Mouse (Mus musculus) left cerebral cortex, adult 11 months (tissue): ENCODE results near the gene Frmd4a.
A peak's percentile ranks its signal among the peaks of the same experiment; 100 is the strongest.
"Not testable (repeated sequence)": the region's sequence is repeated elsewhere in the genome, so short reads cannot be mapped to it uniquely, and the experiment has no call there.

ENCODE experiments used
- DNase-seq: peaks from one replicate; pipeline ENCODE4 v3.0.0; 2022; ENCODE audit warnings: low spot score

Gene Frmd4a

GRCm38 (mm10) chr2:4619126-4619525, 601.6 kb downstream of the Frmd4a start:
- not testable (repeated sequence) for DNase-seq

GRCm38 (mm10) chr2:4619893-4620593, 602.5 kb downstream of the Frmd4a start:
- DNase-seq = no peak

GRCm38 (mm10) chr2:4620640-4621401, 603.3 kb downstream of the Frmd4a start:
- no peak for DNase-seq

- DNase-seq = no peak
Measured at GRCm38 (mm10) chr2:4621471-4621985, 604.0 kb downstream of the Frmd4a start.

- DNase-seq = no peak
Measured at GRCm38 (mm10) chr2:4626911-4627310, 609.4 kb downstream of the Frmd4a start.

- no peak for DNase-seq
Measured at GRCm38 (mm10) chr2:4628920-4629319, 611.4 kb downstream of the Frmd4a start.

- DNase-seq = no peak
Measured at GRCm38 (mm10) chr2:4629470-4629869, 612.0 kb downstream of the Frmd4a start.

GRCm38 (mm10) chr2:4630197-4630835, 612.8 kb downstream of the Frmd4a start:
- DNase-seq = no peak

- no peak for DNase-seq
Measured at GRCm38 (mm10) chr2:4635804-4636203, 618.3 kb downstream of the Frmd4a start.

- no peak for DNase-seq
Measured at GRCm38 (mm10) chr2:4636656-4637055, 619.1 kb downstream of the Frmd4a start.

GRCm38 (mm10) chr2:4638189-4638588, 620.7 kb downstream of the Frmd4a start:
- DNase-seq = no peak

GRCm38 (mm10) chr2:4645066-4645465, 627.5 kb downstream of the Frmd4a start:
- DNase-seq = no peak

- DNase-seq = no peak
Measured at GRCm38 (mm10) chr2:4648094-4648493, 630.6 kb downstream of the Frmd4a start.

GRCm38 (mm10) chr2:4649646-4650045, 632.1 kb downstream of the Frmd4a start:
- no peak for DNase-seq

- peak; percentile 70 for DNase-seq
Measured at GRCm38 (mm10) chr2:4651500-4652285, 634.2 kb downstream of the Frmd4a start, which contains the start of gene Prpf18. Gene Prpf18, minus strand, starts transcription at chr2:4652113.

- DNase-seq = no peak
Measured at GRCm38 (mm10) chr2:4660677-4661076, 643.2 kb downstream of the Frmd4a start.
